Mouse (Mus musculus) cortical plate, adult 2 months (tissue): ENCODE results near the gene Gm4791.

Experiments used
- CTCF ChIP-seq: fragments of 200-500 bp; IDR thresholded peaks from 2 replicates; pipeline ENCODE4 v1.5.1; 2011; ENCODE audit warnings: mild to moderate bottlenecking, control low read depth, low read length; ENCODE audit not compliant: insufficient read depth; ENCODE audit errors: extremely low read depth
- POLR2A ChIP-seq: fragments of 200-500 bp; IDR thresholded peaks from 2 replicates; pipeline ENCODE4 v1.6.1; 2011; ENCODE audit warnings: mild to moderate bottlenecking, low read length, control low read depth; ENCODE audit not compliant: insufficient read depth; ENCODE audit errors: extremely low read depth

- TF ChIP-seq CTCF (no peak), POLR2A (no peak)
Measured at GRCm38 (mm10) chr9:46957420-46957950, 41.1 kb upstream of the Gm4791 start.
